Mouse (Mus musculus): ENCODE results near the gene Rbm44.

Gene Rbm44

GRCm38 (mm10) chr1:91211099-91211498 is 66.2 kb downstream of the Rbm44 start:
- peak in 1 of 2 experiments; percentile 71 for DNase-seq

DNA sequence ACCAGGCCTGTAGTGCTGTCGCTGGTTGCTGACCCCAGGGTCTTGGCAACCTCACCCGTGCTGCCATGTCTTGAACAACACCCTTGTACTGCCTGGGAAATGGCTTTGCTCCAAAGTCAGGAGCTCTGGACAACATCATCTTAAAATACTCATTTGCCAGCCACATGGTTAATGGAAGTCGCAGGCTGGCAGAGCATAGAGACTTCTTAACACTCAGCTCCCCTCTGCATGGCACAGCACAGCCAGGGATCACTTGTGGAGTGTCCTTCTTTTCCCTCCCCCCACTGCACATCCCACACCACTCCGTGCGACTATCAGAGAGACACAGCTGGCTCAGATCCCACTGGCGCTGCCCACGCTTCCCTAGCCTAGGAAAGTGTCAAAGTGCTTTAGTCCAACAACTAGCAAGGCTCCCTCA is 66.7 kb downstream of the Rbm44 start:
- DNase-seq = peak in 1 of 2 experiments; percentile 44

DNA sequence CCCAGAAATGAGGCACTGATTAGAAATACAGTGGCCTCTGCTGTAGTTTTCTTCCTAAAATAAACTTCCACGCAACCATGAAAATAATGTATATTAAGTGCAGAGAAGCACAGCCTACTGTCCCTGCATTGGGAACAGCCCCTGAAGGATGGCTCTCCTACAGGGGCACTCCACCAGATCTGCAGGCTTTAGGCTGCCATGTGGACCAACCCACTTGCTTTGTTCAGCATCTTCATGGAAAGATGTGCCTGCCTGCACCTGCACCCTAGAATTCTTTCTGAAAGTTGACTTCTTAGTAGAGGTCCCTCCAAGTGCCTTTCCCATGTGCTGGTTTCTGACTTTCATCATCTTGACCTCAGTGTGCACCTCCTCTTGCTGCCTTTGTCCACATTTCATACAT is 70.4 kb downstream of the Rbm44 start:
- no peak for DNase-seq

GRCm38 (mm10) chr1:91215981-91216380 is 71.1 kb downstream of the Rbm44 start:
- peak; percentile 47 to 72 for DNase-seq

GRCm38 (mm10) chr1:91216504-91217267 is 71.8 kb downstream of the Rbm44 start:
- peak in 1 of 2 experiments; percentile 42 for DNase-seq

GRCm38 (mm10) chr1:91219641-91220321 is 74.9 kb downstream of the Rbm44 start:
- no peak for DNase-seq

GRCm38 (mm10) chr1:91220322-91220672 is 75.4 kb downstream of the Rbm44 start:
- DNase-seq = no peak
